Mouse (Mus musculus) frontal cortex, postnatal 25 days (tissue): ENCODE results near the gene Soga1.
A peak's percentile ranks its signal among the peaks of the same experiment; 100 is the strongest.

Experiments
- DNase-seq, 2 experiments: peaks; one replicate each; pipeline ENCODE4 v3.0.0; 2022; ENCODE audit warnings: low spot score in 2 of 2

Gene Soga1

GRCm38 (mm10) chr2:157037303-157037702, 41.8 kb downstream of the Soga1 start:
- no peak for DNase-seq

DNA sequence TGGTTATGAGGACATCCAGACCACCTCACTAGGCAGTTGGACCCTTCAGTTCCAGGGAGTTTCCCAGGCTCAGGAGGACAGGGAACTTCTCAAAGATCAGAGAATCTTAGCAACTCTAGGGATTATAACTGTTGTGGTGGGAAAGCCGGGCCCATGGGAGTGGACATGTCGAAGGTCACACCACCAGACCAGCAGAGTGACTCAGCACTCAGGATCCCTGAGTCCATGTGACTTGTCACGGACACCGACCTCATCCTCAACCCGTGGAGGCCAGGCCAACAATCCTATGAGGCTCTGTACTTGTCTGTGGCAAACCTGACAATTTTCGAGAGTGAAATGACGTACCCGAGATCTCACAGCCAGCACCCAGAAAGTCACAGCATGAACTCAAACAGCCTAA, 42.7 kb downstream of the Soga1 start:
- no peak for DNase-seq

GRCm38 (mm10) chr2:157035371-157035770, 43.7 kb downstream of the Soga1 start:
- no peak for DNase-seq

DNA sequence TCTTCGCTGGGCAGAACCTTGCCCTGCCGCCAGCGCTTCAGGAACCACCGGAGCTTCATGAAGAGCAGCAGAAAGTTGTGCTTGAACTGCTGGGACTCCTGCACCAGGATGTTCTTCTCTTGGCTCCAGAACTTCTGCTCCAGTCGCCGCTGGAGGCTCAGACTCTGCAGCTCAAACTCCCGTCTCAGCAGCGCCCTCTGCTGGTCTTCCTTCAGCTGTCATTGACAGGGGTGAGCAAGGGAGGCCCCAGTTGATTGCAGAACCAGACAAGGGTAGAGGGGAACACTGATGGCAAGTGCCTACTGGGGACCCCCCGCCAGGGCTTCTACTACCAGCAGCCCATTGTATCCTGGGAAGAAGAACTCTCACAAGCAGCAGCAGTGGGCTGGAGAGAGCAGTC, 48.2 kb downstream of the Soga1 start:
- peak; percentile 83 for DNase-seq

DNA sequence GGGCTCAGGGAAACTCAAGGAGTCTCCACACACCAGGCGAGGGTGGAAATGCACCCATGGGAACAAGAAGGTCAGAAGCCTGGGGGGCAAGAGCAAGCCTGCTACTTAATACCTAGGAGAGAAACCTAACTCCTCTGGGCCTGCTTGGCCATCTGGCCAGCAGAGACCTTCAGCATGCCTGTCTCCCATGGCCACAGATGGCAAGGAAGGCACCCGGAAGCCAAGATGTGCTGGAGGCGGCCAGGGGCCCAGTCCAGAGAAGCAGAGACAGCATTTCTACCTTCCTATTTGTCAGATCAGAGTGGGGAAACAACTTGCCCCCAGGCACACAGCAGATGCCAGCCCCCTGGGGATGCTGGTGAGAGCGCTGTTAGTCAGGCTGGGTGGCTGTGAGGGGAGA, 50.8 kb downstream of the Soga1 start:
- DNase-seq, result no peak

GRCm38 (mm10) chr2:157027106-157028008, 51.7 kb downstream of the Soga1 start:
- DNase-seq, result no peak

GRCm38 (mm10) chr2:157021156-157021555, 57.9 kb downstream of the Soga1 start:
- no peak for DNase-seq

DNA sequence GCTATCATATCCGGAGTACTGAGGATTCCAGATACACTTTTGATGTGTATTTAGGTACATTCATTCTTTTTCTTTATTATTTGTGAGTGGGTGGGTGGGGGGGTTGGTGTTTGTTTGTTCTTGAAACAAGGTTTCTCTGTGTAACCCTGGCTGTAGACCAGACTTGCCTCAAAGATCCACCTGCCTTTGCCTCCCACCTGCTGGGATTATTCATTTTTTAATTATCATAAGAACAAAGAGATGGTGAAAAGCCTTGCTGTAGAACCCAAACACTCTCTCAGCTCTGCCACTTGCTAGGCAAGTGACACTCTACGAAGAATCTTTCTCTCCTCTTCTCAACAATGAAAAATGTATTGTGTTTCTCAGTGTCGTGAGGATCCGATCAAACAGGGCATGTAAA, 59.8 kb downstream of the Soga1 start:
- no peak for DNase-seq

- no peak for DNase-seq
These were observed 62.4 kb downstream of the Soga1 start for GRCm38 (mm10) chr2:157016529-157017270.

DNA sequence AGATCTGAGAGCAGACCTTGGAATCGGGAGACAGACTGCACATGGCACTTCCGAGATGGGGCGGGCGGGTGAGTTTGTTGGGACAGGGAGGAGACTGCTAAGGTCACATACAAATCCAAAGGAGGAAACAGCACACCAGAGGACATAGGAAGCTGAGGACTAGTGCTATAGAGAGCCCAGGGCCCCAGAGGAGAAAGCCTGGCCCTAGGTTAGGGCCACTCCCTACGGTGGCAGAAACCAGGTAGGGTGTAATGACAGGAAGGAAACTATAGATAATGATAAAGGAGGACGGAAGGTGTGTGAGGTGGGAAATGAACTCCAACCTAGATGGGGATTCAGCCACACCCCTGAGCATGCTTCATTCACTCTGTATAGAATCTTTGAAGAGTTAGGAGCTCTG, 66.7 kb downstream of the Soga1 start:
- DNase-seq, result no peak

- DNase-seq, result no peak
These were observed 68.3 kb downstream of the Soga1 start for GRCm38 (mm10) chr2:157010634-157011310.

DNA sequence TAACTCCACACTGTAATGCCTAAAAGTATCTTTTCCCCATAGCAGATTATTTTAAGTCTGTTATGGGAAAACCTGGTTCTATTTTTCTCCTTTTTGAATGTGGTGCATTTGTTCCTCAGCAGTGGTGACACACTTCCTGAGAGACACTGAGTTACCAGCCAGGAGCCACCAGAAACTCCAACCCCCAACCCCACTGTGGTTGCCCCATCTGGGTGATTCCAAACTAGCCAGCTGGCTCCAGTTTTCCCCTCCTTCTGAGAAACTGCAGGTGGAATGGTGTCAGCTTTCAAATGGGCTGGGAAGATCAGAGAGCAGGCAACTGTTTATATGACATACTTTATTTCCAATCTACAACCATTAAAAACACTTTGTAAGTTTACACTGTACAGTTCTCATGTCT, 68.9 kb downstream of the Soga1 start:
- DNase-seq, result no peak

- DNase-seq, result no peak
These were observed 70.5 kb downstream of the Soga1 start for GRCm38 (mm10) chr2:157008509-157008908.

GRCm38 (mm10) chr2:157007234-157007596, 71.8 kb downstream of the Soga1 start:
- DNase-seq, result no peak

GRCm38 (mm10) chr2:157006511-157007233, 72.4 kb downstream of the Soga1 start, which contains the start of gene Dsn1:
TSS of gene Dsn1 (minus strand) at chr2:157007154.
- peak; percentile 84 to 87 for DNase-seq

DNA sequence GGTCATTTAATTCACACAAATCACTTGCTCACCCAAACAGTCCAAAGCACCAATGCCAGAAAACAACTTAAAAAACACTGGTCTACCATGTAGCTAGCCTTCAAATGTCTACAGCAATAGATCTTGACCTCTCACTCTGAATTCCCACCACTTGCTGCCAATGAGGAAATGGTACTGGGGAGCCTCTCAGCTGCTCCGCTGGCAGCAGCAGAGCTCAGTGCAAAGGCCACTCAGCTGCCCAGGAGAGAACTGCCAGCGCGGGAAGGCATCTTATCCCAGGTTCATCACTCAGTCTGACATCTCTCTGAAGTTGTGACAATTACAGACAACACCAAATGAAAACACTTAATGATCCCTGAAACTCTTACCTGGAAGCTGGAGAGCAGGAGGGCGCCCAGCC, 76.7 kb downstream of the Soga1 start:
- DNase-seq, result no peak

DNA sequence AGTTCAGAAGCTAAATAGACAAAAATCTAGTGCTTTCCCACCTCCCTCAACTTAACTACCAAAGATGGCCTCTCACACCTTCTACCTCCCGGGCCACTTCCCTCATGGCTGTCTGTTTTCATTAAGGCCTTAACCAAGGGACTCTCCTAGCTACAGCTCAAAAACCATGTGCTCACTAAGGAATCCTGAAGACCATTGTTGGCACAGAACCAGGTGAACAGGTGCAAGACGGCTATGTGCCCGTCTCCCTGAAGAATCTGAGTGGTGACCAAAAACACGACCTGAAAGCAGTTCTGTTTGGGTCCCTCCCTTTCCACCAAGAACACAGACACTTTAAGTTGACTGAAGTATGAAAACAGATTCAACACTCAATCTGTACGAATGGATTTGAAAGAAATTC, 80.8 kb downstream of the Soga1 start:
- no peak for DNase-seq

DNA sequence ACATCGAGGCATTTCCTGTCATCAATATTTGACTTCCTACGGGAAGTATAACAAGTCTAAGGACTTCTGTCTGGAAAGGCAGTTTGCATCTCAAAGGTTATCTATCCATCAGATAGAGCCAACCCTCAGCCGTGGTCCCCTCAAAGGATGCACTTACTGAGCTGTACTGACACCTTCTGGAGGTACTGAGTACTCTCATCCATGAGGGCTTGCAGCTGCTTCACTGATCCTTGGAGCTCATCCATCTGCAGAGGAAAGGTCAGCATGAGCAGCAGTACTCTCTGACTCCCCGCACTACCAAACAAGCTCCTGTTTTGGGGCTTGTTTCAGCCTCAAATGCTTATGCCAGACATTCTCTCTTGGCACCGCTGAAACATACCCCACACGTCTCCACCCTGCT, 82.5 kb downstream of the Soga1 start:
- DNase-seq, result no peak

DNA sequence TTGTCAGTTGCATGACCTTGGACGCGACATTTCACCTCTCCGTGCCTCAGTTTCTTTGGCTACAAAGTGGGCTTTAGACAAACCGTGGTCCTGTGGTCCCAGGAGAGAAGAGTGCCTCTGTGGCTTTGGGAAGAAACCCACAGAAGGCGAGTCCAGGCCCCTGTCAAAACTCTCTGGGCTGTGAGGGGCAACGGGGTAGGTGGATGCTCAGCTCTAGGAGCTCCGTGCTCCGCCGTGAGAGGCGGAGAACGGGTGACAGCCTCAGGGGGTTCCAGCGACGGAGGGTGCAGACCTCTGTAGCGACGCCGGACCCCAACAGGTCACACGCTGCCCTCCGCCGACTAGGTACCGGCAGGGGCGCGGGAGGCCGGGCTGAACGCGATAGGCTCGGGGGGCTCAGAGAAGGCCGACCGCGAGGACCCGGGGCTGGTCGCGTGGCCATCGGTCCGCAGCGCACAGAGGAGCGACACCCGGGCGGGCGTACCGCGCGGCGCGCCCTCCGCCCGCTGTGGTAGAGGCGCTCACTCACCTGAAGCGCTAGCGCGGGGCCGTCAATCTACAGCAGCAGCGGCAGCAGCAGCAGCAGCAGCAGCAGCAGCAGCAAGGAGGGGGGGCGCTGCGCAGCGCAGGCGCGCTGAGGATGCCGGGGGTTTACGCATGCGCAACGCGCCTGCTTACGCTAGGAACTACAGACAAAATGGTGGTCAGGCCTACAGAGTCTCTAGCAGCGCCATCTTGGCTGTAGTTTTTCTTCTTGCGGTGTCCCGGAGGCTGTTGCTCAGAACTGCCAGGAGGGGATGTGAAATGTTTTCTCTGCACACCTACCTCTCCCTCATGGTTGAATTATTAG, 87.4 kb downstream of the Soga1 start, which contains the start of gene Ndrg3:
Gene Ndrg3 (minus strand): TSS at position 587 of the 850 bp plus-strand sequence.
- peak; percentile 91 to 95 for DNase-seq

DNA sequence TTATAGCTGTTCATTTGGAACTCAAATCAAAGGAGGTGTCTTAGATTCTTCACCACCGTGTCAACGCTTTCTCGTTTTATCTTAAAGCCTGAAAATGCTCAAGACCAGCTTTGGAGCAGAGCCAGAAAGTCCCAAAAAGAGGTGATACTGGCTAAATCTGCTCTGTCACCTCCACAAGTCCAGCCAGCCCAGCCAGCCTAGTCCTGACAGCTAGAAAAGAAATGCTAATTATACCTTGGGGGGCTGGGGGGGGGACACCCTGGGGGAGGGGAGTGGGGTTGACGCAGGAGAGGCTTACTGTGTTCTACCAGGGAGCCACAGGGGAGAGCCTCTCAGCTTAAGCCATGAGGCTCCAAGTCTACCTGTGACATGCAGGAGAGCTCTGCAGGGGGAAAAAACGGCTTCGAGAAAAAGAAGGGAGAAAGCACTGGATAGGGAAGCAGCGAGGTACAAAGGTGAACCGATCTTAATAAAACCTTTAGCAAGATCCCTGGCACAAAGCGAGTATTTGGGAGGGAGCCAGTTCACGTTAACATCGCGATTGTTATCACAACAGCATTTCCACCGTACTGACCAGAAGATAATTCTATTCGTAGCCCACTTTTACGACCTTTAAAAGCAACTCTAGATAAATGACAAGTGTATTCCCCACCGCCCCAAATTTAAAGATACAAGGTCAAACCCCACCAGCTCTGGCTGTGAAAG, 88.2 kb downstream of the Soga1 start:
- DNase-seq, result no peak
